Mouse (Mus musculus) liver, postnatal 0 days (tissue): ENCODE measurements around the gene Ndel1.

ENCODE experiments used
- CTCF ChIP-seq: sonication (generic); IDR thresholded peaks from 2 replicates; pipeline ENCODE4 v1.5.1; 2016; ENCODE audit warnings: antibody characterized with exemption, low read depth
- EP300 ChIP-seq: IDR thresholded peaks from 2 replicates; pipeline ENCODE4 v1.6.1; 2016; ENCODE audit warnings: antibody characterized with exemption, low read depth, mild to moderate bottlenecking

- TF ChIP-seq CTCF (no peak), EP300 (no peak)
These were observed 32.1 kb downstream of the Ndel1 start for GRCm38 (mm10) chr11:68839606-68840005.
